Mouse (Mus musculus): ENCODE results near the gene Insc. TPM values are rescaled to one million over a fixed set of nuclear protein-coding genes. Genes with fewer than 3 reads are reported as not detected.
A peak's percentile ranks its signal among the peaks of the same experiment; 100 is the strongest.

Gene Insc
- polyA plus RNA-seq, 1 experiment from 2014 or later = 0.74 TPM

DNA sequence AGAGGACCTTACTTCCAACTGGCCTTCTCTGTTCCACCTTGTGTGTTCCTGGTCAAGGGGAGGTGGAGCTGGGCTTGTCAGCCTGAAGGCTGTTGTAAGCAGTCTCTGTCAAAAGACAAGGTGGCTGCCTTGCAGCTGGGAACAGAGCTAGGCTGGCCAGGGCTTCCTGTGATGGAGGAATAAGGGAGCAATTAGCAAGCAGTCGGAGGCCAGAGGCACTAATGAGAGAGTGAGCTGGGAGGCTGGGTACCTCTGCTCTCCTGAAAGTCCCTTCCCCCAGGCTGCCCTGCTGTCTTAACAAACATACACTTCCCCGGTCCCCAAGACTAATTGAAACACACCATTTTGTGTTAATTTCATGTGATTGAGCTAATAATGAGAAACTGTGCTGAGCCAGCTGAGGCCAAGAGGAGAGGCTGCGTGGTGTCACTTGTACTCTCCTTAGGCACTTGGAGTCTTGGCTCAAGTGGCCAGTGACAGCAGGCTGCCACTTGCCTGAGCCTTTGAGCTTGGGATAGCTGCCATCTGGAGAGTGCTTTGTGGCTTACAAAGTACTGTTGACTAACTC is 99.2 kb downstream of the Insc start:
- peak overlapping the region; percentile 8; the same call in 1 of the 2 replicates for H3K4me2 ChIP-seq
- no peaks in the 10 kb centered on the region for H3K36me3 ChIP-seq (replicated peaks)
- H3K27me3 ChIP-seq = peaks cover 22% of the 10 kb centered on the region; the same call in 1 of the 2 replicates
- peak; percentile 92 for ATAC-seq (ENCODE audit: low FRiP score)
- no peak overlapping the region for H3K9ac ChIP-seq
- H3K9me3 ChIP-seq = no peaks in the 10 kb centered on the region
- H3K4me3 ChIP-seq (replicated peaks) = no peak overlapping the region
- H3K4me1 ChIP-seq = peaks cover 14% of the 10 kb centered on the region
- H3K27ac ChIP-seq = peak overlapping the region; percentile 65
- WGBS = 9% methylated on average over 3 of the region's 3 CpGs

DNA sequence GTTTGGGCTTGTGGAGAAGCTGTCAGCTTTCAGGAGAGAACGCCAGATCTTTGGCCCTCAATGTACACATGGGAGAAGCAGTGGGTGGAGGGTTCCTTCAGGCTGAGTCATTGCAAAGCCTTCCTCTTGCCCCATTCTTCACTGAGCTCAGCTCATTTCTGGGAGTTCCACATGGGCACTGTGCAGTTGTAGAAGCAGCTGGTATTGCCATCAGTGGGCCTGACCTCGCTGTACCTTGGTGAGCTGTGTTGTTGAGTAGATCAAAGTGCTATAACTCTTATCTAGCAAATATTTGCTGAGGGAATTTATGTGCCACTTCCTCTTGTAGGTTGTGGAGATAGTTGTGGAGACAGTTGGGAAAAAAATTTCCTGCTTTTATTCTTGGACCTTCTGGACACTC is 103.7 kb downstream of the Insc start:
- H3K4me1 ChIP-seq = peaks cover 11% of the 10 kb centered on the region

DNA sequence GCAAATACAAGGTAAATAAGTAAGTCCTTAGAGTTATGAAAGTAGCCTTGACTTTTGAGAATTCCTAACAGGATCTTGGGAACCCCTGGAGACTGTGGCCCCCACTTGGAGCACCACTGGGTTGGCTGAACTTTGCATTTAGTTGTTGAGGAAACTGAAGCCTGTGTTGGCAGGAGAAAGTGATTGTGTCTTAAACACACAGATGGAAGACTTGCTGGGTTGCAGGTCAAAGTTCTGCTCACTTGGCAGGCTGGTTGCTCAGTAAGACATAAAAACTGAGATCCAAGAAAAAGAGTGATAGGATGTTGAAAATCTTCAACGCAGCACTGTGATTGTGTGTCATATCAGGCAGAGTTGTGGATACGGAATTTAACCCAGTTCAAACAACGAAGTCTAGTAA is 108.9 kb downstream of the Insc start:
- Histone ChIP-seq H3K9ac (no peak overlapping the region), H3K27me3 (no peaks in the 10 kb centered on the region), H3K4me1 (no peaks in the 10 kb centered on the region), H3K27ac (no peak overlapping the region), H3K9me3 (no peaks in the 10 kb centered on the region), H3K4me3 (replicated peaks) (no peak overlapping the region), H3K36me3 (replicated peaks) (no peaks in the 10 kb centered on the region), H3K4me2 (no peak overlapping the region)
- 86% methylated on average over 3 of the region's 3 CpGs for WGBS
- no peak for ATAC-seq (ENCODE audit: low FRiP score)

More for the DNA sequence above, 103.7 kb downstream of the Insc start:
- H3K4me2 ChIP-seq = no peak overlapping the region
- H3K36me3 ChIP-seq (replicated peaks) = no peaks in the 10 kb centered on the region
- no peak overlapping the region for H3K9ac ChIP-seq
- ATAC-seq (ENCODE audit: low FRiP score) = no peak
- WGBS = 91% methylated on average over 2 of the region's 2 CpGs
- peaks cover 10% of the 10 kb centered on the region; the same call in 1 of the 2 replicates for H3K27me3 ChIP-seq
- no peak overlapping the region for H3K4me3 ChIP-seq (replicated peaks)
- H3K9me3 ChIP-seq = no peaks in the 10 kb centered on the region
- no peak overlapping the region for H3K27ac ChIP-seq

DNA sequence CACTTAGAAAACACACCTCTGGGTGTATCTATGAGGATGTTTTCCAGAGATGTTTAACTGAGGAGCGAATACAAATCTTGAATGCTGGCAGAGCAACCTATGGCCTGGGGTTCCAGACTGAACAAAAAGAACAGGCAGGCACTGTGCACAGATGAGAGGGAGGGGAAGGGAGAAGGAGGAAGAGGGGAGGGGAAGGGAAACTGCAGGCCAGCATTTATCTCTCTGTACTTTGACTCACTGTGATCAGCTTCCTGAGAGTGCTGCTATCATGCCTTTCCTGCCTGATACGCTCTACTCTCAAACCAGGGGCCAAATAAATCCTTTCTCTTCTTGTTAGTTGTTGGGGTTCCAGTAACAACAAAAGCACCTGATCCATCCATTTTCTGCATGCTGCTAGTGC is 110.7 kb downstream of the Insc start:
- no peak for ATAC-seq (ENCODE audit: low FRiP score)
- H3K4me1 ChIP-seq = no peaks in the 10 kb centered on the region
- H3K27ac ChIP-seq = no peak overlapping the region
- H3K27me3 ChIP-seq = no peaks in the 10 kb centered on the region
- no peaks in the 10 kb centered on the region for H3K36me3 ChIP-seq (replicated peaks)
- no peaks in the 10 kb centered on the region for H3K9me3 ChIP-seq
- H3K9ac ChIP-seq = no peak overlapping the region
- H3K4me3 ChIP-seq (replicated peaks) = no peak overlapping the region
- H3K4me2 ChIP-seq = no peak overlapping the region
- 59% methylated on average over 2 of the region's 2 CpGs for WGBS

DNA sequence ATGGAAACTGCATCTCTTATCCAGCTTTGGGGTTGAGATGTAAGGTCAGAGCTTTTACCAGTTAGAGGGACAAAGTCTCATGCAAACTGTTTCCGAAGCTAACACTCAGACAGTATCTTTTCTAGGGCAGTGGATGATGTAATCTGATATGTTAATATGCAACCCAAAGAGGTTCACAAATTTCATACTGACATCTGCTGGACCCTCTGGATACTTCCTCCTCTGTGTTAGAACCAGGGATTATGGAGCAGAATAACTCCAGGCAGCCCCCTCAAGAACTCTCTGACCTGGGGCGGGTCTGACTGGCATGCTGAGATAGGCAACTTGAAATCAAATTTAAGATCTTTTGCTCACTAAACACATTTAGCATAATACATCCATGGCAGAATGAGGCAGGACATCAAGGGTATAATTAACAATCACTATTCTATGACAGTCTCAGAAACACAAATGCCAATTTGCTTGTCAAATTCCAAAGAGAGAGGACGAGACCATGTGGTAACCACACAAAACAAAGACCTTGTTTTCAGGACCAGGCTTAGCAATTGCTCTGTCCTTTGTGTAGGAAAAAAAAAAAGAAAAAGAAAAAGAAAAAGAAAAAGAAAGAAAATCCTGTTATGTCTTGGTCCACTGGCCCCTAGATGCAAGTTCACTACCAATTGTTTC is 117.5 kb downstream of the Insc start:
- Histone ChIP-seq H3K4me1 (0 out of 2 replicates have a peak, but pooled peaks cover 5% of the 10 kb centered on the region), H3K27me3 (no peaks in the 10 kb centered on the region), H3K36me3 (replicated peaks) (no peaks in the 10 kb centered on the region), H3K27ac (no peak overlapping the region), H3K9ac (no peak overlapping the region), H3K9me3 (no peaks in the 10 kb centered on the region), H3K4me2 (no peak overlapping the region), H3K4me3 (replicated peaks) (no peak overlapping the region)
- WGBS = 42% methylated on average over 3 of the region's 3 CpGs
- ATAC-seq (ENCODE audit: low FRiP score) = no peak

DNA sequence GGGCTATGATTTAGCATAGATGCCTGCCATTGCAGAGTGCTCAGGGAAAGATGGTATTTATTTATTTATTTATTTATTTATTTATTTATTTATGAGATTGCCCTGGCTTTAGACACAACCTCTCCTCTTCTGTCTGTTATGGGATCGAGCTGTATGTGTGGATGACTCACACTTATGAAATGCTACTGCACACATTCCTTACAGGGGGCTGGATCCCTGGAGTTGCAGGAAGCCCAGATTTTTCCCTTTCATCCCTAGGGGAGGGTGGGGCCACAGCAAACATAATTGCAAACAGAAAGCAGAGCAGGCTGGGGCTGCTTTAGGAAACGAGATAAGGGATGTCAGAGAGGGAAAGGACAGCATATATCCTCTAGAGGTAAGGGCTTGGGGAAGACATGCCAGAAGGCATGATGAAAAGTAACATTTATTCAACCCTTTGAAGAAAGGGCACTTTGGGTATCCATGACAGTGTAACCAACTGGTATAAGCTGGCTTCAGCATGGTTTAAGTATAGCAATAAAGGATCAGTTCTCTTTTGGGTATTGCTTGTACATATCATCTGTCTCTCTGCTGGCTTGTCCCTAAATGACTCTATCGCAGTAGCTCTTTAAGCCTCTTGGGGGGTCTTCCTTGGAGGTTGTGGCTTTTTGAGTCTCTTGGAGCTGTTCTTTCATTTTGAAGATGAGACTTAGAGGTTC is 130.0 kb downstream of the Insc start:
- peak; percentile 30; the same call in 1 of the 2 replicates for ATAC-seq (ENCODE audit: low FRiP score)
- WGBS = 68% methylated on average over 3 of the region's 3 CpGs
- Histone ChIP-seq H3K4me3 (replicated peaks) (no peak overlapping the region), H3K36me3 (replicated peaks) (no peaks in the 10 kb centered on the region), H3K27me3 (no peaks in the 10 kb centered on the region), H3K9me3 (no peaks in the 10 kb centered on the region), H3K4me1 (peaks cover 3% of the 10 kb centered on the region; the same call in 1 of the 2 replicates), H3K4me2 (no peak overlapping the region), H3K27ac (no peak overlapping the region), H3K9ac (no peak overlapping the region)

DNA sequence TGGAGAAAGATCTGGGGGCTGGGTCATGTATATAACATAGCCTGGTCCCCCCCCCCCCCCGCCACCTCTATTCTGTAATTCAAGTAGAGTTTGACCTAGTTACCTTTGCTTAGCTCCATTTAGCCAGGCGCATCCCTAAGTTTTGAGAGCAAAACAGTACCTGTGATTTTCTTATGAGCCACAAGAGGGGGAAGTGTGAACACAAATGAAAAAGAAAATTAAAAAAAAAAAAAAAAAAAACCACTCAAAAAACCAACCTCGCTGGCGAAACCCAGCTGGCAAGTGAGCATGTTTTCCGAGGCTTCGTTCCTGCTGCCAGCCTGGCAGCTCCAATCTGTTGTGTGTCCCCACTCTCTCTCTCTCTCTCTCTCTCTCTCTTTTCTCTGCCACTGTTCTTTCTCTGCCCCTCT is 130.5 kb downstream of the Insc start:
- WGBS = 27% methylated on average over 6 of the region's 6 CpGs
- H3K4me2 ChIP-seq = no peak overlapping the region
- no peak for ATAC-seq (ENCODE audit: low FRiP score)
- no peak overlapping the region for H3K4me3 ChIP-seq (replicated peaks)
- no peak overlapping the region for H3K9ac ChIP-seq
- H3K27ac ChIP-seq = no peak overlapping the region
- H3K27me3 ChIP-seq = no peaks in the 10 kb centered on the region
- no peaks in the 10 kb centered on the region for H3K36me3 ChIP-seq (replicated peaks)
- H3K9me3 ChIP-seq = no peaks in the 10 kb centered on the region
- peaks cover 3% of the 10 kb centered on the region; the same call in 1 of the 2 replicates for H3K4me1 ChIP-seq

DNA sequence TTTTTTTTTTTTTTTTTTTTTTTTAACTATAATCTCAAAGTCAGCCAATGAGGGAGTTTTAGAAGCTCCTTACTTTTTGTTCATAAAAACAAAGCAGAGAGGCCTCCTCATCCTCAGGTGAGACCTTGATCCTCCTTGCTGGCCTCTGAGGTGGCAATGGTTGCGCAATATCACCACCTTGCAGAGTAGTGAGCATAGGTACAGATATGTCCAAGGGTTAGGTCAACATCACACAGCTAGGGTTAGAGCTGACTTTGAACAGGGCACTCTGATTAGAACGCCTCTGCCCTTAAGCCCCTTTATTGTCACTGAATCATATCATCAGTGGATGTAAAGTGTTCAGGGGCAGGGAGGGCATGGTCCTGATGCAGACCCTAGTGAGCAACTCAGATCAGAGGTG is 131.1 kb downstream of the Insc start:
- H3K4me1 ChIP-seq = peaks cover 3% of the 10 kb centered on the region; the same call in 1 of the 2 replicates
- no peaks in the 10 kb centered on the region for H3K27me3 ChIP-seq
- no peaks in the 10 kb centered on the region for H3K9me3 ChIP-seq
- 85% methylated on average over 2 of the region's 2 CpGs for WGBS
- no peak overlapping the region for H3K9ac ChIP-seq
- no peak overlapping the region for H3K4me3 ChIP-seq (replicated peaks)
- no peaks in the 10 kb centered on the region for H3K36me3 ChIP-seq (replicated peaks)
- no peak overlapping the region for H3K4me2 ChIP-seq
- no peak overlapping the region for H3K27ac ChIP-seq
- no peak for ATAC-seq (ENCODE audit: low FRiP score)

DNA sequence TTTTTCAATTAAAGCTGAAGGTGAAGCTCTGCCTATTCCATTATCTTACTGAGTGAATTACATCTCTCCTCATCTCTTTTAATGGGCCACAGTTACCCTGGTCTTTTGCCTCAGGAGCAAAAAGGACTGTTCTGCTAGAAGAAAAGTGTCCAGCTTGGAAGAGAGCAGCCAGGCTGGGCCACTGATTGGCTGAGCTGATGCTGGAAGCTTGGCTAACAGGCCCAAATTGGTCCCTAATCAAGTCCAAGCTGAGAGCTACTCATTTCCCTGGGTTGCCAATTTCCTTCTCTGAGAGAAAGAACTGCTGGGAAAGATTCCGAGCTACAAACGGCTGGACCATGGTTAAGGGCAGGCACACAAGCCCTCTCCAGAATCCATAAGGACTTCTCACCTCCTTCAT is 140.1 kb downstream of the Insc start:
- no peaks in the 10 kb centered on the region for H3K36me3 ChIP-seq (replicated peaks)
- H3K4me1 ChIP-seq = no peaks in the 10 kb centered on the region

DNA sequence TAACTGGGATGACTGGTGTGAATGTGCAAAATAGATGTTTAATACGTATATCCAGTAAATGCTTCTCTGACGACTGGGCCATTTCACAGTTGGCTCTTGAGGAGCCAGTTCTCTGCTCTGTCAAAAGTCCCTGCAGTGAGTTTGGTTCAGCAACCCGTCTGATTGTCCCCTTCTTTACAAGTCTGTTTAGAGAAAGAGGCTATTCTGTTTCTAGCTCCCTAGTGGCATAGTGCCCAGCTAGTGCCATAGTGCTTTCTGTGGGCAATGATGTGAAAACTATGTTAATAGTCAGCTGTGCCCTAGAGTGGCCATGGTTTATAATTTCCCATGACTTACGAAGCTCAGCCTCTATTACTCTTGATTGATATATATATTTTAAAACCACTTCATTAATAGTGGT is 143.4 kb downstream of the Insc start:
- Histone ChIP-seq H3K4me2 (no peak overlapping the region), H3K9me3 (no peaks in the 10 kb centered on the region), H3K4me1 (no peaks in the 10 kb centered on the region), H3K27me3 (no peaks in the 10 kb centered on the region; the same call in 1 of the 2 replicates), H3K36me3 (replicated peaks) (no peaks in the 10 kb centered on the region), H3K9ac (no peak overlapping the region), H3K4me3 (replicated peaks) (no peak overlapping the region), H3K27ac (no peak overlapping the region)
- 74% methylated on average over 4 of the region's 4 CpGs for WGBS
- no peak for ATAC-seq (ENCODE audit: low FRiP score)

More for the DNA sequence above, 140.1 kb downstream of the Insc start:
- 86% methylated on average over 2 of the region's 2 CpGs for WGBS
- Histone ChIP-seq H3K4me2 (no peak overlapping the region), H3K9ac (no peak overlapping the region), H3K27ac (no peak overlapping the region), H3K4me3 (replicated peaks) (no peak overlapping the region), H3K9me3 (no peaks in the 10 kb centered on the region), H3K27me3 (no peaks in the 10 kb centered on the region)
- no peak for ATAC-seq (ENCODE audit: low FRiP score)

DNA sequence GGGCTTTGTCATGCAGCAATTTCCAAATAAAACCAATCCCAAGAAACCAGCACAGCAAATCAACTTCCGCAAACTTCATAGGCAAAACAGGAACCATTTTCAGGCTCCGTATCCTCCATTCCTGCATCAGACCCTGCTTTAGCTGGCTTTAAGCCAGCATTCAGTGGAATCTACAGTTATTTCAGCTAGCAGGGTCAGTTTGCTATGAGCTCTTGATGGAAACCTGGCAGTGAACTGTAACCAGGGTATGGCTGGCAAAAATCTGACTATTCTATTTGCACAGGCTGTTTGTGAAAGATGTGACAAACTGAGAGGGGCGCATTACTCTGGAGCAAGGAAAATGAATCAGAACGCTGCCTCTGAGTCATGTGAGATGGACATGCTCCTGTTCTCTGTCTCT is 146.7 kb downstream of the Insc start:
- WGBS = 96% methylated on average over 4 of the region's 4 CpGs
- no peak for ATAC-seq (ENCODE audit: low FRiP score)
- no peak overlapping the region for H3K4me3 ChIP-seq (replicated peaks)
- no peaks in the 10 kb centered on the region for H3K36me3 ChIP-seq (replicated peaks)
- peaks cover 12% of the 10 kb centered on the region for H3K27me3 ChIP-seq
- no peak overlapping the region for H3K27ac ChIP-seq
- H3K9ac ChIP-seq = no peak overlapping the region
- H3K9me3 ChIP-seq = no peaks in the 10 kb centered on the region
- H3K4me1 ChIP-seq = peaks cover 2% of the 10 kb centered on the region; the same call in 1 of the 2 replicates
- H3K4me2 ChIP-seq = no peak overlapping the region

DNA sequence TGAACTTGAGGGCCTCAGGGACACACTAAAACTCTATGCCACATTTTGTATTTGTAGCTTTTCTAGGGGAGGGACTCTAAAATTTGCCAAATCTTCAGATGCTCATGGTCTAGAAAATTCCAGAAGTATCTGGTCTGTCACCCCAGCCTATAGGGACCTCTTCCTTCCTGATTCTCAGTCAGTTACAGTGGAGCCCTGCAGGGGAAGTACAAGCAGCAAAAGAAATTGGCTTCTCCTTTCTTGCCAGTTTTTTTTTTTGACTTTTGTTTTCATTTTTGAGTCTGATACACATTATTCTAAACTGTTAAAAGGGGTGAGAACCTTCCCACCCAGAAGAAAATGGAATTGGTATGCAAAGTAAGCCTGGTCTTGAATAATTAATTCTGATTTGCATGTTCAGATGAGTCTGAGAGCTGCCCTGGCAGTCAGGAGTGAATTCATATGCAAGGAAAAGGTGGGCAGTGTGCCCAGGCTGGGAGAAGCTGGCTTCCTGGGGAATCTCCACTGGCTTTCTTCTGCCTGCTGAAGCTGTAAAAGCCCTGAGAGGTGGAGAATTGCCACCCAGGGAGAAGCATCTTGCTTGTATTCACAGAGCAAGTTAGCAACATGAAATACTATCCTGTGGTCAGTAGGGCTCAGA is 149.2 kb downstream of the Insc start:
- Histone ChIP-seq H3K9ac (no peak overlapping the region), H3K27ac (no peak overlapping the region), H3K4me3 (replicated peaks) (no peak overlapping the region), H3K4me2 (no peak overlapping the region), H3K27me3 (peaks cover 21% of the 10 kb centered on the region), H3K36me3 (replicated peaks) (no peaks in the 10 kb centered on the region), H3K9me3 (no peaks in the 10 kb centered on the region), H3K4me1 (peaks cover 9% of the 10 kb centered on the region; the same call in 1 of the 2 replicates)
- peak; percentile 36; the same call in 1 of the 2 replicates for ATAC-seq (ENCODE audit: low FRiP score)

Measured in forebrain, embryonic 12.5 days (tissue).